Mouse (Mus musculus) T-helper 2 cell (primary cell): ENCODE data around the gene Vdac2.

Source experiments
- in situ Hi-C: fragments of 300-600 bp; cut with MboI, MseI; formaldehyde crosslinking; loops from one replicate; pipeline ENCODE4 v1.15.1; 2025; ENCODE audit warnings: high pct_unique_total_duplicates

The Vdac2 gene

GRCm38 (mm10) chr14:21816255-21816654 lies 8.8 kb upstream of the Vdac2 start:
- in situ Hi-C loops: loop anchor here (5.0 kb wide), 1 partner anchor 49 kb away; no protein-coding TSS in a partner anchor

DNA sequence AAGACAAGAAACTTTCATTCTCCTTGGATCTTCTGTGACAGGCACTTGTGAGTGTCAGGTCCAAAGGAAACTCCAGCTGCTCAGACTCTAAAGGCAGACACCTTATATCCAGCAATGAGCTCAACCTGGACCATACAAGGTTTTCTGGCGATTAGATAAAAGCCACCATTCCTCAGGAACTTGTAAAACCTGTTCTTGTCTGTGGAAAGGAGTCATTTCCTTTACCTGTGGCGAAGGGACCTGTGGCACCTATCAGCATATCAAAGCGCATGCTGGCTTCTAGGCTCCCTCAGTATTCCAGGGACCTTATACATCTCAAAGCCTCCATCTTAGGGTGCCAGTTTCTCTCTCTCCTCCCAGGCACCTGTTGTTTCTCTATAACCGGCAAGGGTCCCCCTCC lies 7.6 kb upstream of the Vdac2 start:
- in situ Hi-C loops: loop anchor here (5.0 kb wide), 1 partner anchor 50 kb away; no protein-coding TSS in a partner anchor

- in situ Hi-C loops: no loop called here
These were observed 4.0 kb upstream of the Vdac2 start for GRCm38 (mm10) chr14:21820880-21821505.

- in situ Hi-C loops: no loop called here
These were observed 2.7 kb upstream of the Vdac2 start for GRCm38 (mm10) chr14:21822307-21822706.

DNA sequence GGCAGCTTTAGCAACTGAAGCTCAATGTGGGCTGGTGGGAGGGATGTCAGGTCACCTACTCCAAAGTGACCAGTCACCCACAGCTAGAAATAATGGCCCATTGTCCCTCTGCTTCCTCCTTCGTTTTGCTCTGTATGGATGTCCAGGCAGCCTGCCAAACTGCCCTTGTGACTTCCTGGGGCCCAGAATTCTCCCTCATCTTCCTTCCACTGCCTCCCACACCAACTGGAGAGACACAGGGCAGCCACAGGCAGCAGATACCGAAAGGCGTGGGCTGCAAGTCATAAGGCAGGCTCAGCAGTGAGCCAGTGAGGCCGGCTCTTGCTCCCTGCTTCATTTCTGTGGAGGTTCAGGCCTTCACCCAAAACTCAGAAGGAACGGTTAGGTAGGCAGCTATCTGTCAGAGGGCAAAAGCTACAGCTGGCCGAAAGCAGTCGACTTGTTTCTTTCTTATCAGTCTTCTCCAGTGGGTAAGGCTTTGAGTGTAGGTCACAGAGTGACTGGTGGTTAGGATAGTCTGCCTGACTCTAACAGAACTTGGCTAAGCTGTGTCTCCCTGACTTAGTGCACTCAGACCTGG lies 2.2 kb upstream of the Vdac2 start:
- in situ Hi-C loops: no loop called here

DNA sequence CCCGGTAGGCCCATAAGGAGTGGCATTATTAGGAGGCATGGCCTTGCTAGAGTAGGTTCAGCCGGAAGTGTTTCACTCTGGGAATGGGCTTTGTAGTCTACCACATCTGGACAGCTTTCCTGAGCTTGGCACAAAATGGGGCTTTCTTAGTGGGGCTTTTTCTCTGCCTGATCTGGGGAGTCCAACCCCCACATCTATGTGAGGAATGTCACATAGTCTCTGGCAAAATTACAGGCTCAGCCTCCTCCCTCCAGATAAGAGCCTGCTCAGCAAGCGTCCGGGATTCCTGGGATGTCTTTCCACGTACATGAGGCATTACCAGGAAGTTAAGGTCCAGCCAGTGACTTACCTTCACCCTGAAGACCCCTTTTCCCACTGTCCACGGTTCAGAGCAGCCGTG lies 1.1 kb upstream of the Vdac2 start:
- in situ Hi-C loops: no loop called here

DNA sequence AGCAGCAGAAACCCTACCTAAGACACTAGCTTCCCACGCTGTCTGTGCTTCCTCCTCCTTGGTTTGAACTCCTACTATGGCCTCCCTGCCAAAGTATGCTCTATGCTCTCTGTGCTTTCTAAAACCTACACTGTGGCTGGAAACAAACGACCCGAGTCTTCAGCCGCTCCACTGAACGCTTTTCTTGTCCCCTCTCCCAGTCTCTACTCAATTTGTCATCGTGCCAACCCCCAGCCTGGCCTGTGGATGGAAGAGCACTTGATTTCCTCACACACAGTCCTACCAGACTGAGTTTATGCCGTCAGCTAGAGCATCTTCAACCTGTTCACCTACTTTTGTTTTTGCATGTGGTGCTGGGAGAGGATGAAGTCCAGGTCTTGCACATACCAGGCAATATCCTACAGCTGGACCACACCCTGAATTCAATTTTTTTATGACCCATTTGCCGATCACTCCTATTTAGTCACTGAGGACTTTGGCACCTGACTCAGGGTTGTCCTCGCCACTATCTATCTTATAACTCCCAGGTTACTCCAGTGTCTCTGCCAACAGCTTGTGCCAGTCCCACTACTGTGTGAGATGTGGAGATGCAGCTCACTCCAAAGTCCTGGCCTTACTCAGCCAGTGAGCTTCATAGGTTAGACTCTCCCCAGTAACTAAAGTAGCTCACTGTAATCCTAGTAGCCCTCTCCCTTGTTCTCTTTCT lies 901 bp downstream of the Vdac2 start:
- in situ Hi-C loops: no loop called here

DNA sequence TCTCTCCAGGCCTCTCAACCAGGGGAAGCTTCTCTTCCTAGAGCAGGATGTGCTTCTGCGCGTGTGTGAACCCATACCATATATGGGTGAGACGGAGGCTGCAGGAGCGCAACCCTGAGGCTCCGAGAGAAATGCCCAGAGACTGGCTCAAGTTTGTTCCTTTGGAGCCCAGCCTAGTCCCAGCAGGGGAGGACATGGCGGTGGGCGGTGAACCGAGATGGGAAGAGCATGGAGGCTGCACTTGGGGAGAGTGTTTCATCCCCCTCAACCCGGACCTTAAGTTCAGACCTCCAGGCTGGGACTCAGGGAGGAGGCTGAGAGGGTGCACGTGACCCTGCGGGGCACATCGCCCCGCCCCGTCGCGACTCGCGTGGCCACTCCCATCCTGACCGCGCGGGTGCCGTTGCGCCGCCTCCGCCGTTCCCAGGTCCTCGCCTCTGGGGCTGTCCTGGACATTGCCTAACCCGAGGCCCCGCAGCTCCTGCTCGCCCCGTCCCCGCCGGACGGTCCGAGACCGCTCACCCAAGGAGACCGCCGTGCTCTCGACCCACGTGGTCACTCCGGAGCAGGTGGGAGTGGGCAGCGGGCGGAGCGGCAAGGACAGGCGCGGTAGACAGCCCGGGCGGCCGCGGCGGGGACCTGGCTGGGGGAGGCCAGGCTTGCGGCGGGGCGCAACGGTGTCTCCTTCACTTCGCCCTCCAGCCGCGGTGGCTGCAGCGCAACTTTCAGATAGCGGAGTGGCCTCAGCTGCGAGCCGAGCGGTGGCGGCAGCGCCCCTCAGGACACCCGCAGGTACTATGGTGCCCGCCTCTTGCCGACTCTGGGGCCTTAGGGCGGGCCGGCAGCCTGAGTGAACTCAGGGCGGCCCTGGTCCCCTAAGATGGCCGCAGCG lies 6.1 kb downstream of the Vdac2 start:
- in situ Hi-C loops: loop anchor here (10.0 kb wide), 1 partner anchor 866 kb away; no protein-coding TSS in a partner anchor

DNA sequence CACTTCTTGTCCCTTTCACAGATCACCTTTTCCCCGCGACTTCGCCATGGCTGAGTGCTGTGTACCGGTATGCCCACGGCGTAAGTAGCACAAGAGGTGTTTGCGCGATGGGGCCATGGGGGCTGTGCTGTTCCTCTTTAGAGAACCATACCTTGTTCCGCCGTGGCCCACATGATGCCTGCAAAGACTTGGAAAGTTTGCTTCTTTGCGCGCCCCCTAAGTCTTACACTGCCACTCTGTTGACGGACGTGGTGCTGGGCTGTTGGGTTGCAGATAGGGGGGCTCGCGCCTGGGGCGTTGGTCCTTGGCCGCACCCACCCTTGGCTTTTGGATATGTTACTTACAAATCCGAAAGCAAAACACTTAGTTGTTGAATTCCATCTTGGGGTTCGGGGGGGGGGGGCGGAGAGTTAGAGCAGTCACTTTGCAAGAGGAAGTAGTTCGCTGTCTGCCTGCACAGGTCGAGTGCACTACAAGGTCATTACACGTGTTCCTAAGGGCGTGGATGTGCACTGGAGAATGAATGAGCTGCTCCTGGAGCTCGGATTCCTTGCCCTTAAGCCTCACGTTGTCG lies 6.9 kb downstream of the Vdac2 start:
- in situ Hi-C loops: loop anchor here (10.0 kb wide), 1 partner anchor 867 kb away; no protein-coding TSS in a partner anchor

GRCm38 (mm10) chr14:21838336-21839017 lies 13.4 kb downstream of the Vdac2 start:
- in situ Hi-C loops: loop anchor here (10.0 kb wide), 1 partner anchor 874 kb away; no protein-coding TSS in a partner anchor

GRCm38 (mm10) chr14:21841819-21842592 lies 17.0 kb downstream of the Vdac2 start:
- in situ Hi-C loops: no loop called here

- in situ Hi-C loops: no loop called here
These were observed 18.2 kb downstream of the Vdac2 start for GRCm38 (mm10) chr14:21843263-21843662.

- in situ Hi-C loops: no loop called here
These were observed 21.9 kb downstream of the Vdac2 start for GRCm38 (mm10) chr14:21846827-21847380.

- in situ Hi-C loops: no loop called here
These were observed 22.5 kb downstream of the Vdac2 start for GRCm38 (mm10) chr14:21847381-21848165.

DNA sequence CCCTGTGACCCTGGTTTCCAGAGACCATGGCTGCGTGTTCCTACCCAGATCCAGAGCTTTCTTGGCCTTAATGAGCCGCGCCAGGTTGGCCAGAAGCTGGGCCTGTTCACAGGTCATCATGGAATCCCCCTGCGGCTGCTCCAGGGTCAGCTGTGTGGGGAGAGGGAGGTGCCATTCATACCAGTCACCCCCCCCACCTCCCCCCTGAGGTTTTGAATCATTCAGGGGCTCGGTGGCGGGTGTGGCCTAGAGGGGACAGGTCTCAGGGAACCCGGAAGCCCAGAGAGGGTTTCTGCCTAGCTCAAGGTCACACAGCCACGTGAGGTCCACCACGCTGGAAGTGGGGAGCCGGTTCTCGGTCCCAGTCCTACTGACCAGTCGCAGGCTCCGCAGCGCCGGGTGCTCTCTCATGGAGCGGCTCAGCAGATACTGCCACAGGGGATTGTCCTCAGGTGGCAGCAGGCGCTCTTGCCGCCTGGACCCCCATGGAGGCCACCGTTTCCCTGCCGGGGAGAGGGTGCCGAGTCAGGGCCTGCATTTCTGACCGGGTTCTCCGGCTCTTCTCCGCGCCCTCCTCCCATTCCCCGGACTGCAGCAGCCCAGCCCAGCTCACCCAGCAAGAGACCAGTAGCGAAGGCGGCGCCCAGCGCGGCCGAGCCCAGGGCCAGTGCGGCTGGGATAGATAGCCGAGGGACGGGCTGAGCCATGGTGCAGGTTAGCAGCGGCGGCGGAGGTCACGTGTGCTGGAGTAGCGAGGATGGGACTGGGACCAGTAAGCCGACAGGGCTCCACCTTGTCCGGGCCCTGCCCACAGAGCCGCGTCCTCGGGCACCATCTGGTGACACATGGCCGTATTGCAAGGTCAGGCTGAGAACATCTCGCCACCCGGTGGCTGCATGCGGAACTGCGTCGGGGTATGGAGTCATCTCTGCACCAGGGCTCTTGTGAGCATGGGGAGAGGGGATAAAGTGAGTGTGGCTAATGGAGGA lies 23.4 kb downstream of the Vdac2 start, which contains the start of gene Comtd1:
Comtd1 (minus strand) TSS at position 812 of the 989 bp plus-strand sequence.
- in situ Hi-C loops: no loop called here

GRCm38 (mm10) chr14:21849524-21850418 lies 24.7 kb downstream of the Vdac2 start:
- in situ Hi-C loops: loop anchor here (5.0 to 10.0 kb wide), 3 partner anchors 37 to 705 kb away; no protein-coding TSS in a partner anchor
